Mouse (Mus musculus) gastrocnemius, adult 2 months (tissue): Measurements from ENCODE around the gene Sar1a. TPM values are rescaled to one million over a fixed set of nuclear protein-coding genes. Genes with fewer than 3 reads are reported as not detected.
A peak's percentile ranks its signal among the peaks of the same experiment; 100 is the strongest.

Source experiments
- DNase-seq: peaks from one replicate; pipeline ENCODE4 v3.0.0; 2022
- H3K27ac ChIP-seq: fragments of 200-600 bp; 2 replicates; pipeline ENCODE4 v1.8.1; 2022; ENCODE audit warnings: mild to moderate bottlenecking
- H3K4me3 ChIP-seq: fragments of 200-600 bp; 2 replicates; pipeline ENCODE4 v1.8.1; 2022; ENCODE audit warnings: mild to moderate bottlenecking, moderate library complexity
- CTCF ChIP-seq: fragments of 200-600 bp; IDR thresholded peaks from 2 replicates; pipeline ENCODE4 v1.8.1; 2022; ENCODE audit warnings: antibody characterized with exemption, mild to moderate bottlenecking, moderate library complexity
- intact Hi-C: fragments of 180-260 bp; cut with DNase I; formaldehyde crosslinking; loops from one replicate; pipeline ENCODE4 v1.15.1; 2025
- total RNA-seq, 2 experiments: library from RNA; stranded (reverse); gene quantifications; 2 replicates each; pipeline ENCODE4 v1.2.3; 2021

Gene Sar1a
- total RNA-seq, 2 experiments from 2014 or later: 129 to 145 TPM

DNA sequence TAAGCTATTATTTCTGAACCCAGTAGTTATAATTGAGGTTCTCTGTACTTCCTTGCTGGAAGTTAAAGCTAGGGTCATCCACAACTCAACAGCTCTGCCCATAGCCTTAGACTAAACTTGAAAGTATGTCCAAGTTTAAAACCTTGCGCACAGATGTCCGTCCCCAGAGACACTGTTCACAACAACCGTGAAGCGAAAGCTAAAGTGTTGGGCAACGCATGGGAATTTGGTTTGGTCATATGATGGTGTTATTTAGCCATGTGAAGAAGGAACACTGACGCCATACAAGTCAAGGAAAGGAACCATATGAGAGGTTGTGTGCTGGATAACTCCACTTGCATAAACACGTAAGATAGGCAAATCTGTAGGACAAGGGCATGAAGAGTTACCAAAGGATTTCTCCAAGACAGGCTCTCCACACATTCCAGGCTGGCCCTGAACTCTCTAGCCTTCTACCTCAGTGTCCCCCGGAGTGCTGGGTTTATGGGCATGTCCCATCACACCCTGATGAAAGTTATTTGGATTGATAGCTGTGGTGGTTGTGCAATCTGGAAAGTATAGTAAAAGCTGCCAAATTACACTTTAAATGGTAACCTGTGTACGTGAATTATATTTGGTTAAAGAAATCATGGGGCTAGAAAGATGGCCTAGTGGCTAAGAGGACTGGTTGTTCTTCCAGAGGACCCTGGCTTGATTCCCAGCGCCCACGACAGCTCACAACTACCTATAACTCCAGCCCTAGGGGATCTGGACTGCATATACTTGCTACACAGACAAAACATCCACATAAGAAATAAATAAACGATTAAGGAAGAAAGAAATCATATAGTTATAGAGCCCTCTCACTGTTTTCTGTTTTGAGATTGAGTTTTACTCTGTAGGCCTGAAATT is 37.6 kb downstream of the Sar1a start:
- no peak overlapping the region for H3K4me3 ChIP-seq
- DNase-seq: no peak
- no peak overlapping the region for H3K27ac ChIP-seq
- intact Hi-C loops: loop anchor here (2.0 kb wide), 1 partner anchor 17 kb away; no protein-coding TSS in a partner anchor
- TF ChIP-seq CTCF: no peak

DNA sequence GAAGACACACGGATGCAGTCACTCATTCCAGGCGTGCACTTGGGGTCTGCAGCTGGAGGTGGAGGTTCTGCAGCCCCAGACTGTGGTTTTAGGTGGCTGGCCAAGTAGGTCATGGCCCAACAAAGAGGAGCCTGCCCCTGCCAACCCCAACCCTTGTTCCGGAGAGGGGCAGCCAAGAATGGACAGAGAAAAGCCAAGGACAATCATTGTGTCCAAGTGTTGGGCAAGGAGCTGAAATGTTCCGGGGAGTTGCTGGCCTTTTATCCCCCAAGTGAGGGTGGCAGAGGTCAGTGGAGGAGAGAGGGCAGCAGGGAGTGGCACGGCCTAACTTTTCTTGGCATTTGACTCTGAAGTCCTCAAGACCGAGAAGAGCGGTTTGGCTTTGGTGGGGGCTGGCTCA is 40.2 kb downstream of the Sar1a start:
- intact Hi-C loops: no loop called here
- no peak for DNase-seq
- no peak for TF ChIP-seq CTCF
- Histone ChIP-seq H3K4me3 (no peak overlapping the region), H3K27ac (no peak overlapping the region)

DNA sequence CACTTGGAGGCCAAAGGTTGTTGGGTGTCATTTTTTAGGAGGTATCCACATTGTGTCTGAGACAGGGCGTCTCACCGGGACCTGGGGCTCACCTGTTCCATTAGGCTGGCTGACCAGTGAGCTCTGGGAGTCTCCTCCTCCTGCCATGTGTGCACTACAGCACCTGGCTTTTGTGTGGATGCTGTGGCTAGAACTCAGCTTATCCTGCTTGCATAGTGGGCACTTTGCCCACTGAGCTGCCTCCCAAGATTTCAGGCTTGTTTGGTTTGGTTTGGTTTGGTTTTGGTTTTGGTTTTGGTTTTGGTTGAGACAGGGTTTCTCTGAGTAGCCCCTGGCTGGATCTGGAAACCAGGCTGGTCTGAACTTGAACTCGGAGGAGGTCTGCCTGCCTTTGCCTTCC is 42.1 kb downstream of the Sar1a start:
- no peak overlapping the region for H3K4me3 ChIP-seq

DNA sequence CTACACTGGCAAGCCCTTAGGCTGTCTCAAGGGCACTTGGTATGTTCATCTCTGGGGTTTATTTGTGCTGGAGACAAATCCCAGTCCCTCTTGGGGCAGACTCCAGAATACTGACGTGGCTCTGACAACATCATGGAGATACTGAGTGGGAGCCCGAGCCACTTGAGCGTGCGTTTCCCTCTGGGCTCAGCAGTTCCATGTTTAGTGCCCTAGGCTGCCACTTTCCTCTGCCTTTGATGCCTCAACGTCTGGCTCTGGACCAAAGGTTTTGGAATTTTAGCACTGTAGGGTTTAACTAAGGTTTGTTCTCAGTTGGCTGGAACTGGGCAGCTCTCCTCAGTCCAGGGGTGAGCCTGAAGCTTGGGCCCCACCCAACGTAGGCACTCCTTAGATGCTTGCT is 43.2 kb downstream of the Sar1a start:
- Histone ChIP-seq H3K27ac (no peak overlapping the region), H3K4me3 (no peak overlapping the region)
- intact Hi-C loops: no loop called here
- TF ChIP-seq CTCF: no peak
- no peak for DNase-seq

More for the DNA sequence above, 42.1 kb downstream of the Sar1a start:
- TF ChIP-seq CTCF: no peak
- no peak for DNase-seq
- H3K27ac ChIP-seq: no peak overlapping the region
- intact Hi-C loops: no loop called here

DNA sequence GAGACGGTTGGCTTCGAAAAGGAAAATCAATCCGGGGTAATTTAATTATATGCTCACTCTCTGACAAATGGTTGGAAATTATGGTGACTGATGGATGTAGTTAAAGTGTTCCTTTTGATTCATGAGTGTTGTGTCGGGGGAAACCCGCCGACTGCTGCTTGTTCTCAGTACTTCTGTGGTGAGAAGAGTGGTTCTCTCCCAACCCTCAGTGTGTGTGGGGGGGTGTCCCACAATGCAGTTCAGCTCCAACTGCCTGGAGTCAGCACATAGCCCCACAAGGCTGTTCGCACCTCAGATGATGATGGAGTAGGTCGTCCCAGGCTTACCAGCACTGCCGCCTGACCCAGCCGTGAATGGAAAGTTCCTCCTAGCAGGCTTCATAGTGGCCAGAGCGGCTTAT is 49.1 kb downstream of the Sar1a start:
- Histone ChIP-seq H3K27ac (no peak overlapping the region), H3K4me3 (no peak overlapping the region)
- TF ChIP-seq CTCF: no peak
- DNase-seq: no peak
- intact Hi-C loops: no loop called here

DNA sequence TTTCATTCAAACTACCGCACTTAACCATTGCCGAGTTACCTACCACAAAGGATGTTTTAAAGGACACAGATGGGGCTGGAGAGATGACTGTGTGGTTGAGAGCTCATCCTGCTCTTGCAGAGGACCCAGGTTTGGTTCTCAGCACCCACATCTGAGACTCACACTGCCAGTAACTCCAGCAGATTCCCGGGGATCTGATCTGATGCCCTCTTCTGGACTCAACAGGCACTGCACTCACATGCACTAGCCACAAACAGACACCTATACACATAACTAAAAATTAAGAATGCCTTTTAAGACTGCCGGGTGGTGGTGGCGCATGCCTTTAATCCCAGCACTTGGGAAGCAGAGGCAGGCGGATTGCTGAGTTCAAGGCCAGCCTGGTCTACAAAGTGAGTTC is 50.1 kb downstream of the Sar1a start:
- no peak for TF ChIP-seq CTCF
- intact Hi-C loops: loop anchor here (5.0 kb wide), 1 partner anchor 58 kb away; no protein-coding TSS in a partner anchor
- H3K27ac ChIP-seq: no peak overlapping the region

DNA sequence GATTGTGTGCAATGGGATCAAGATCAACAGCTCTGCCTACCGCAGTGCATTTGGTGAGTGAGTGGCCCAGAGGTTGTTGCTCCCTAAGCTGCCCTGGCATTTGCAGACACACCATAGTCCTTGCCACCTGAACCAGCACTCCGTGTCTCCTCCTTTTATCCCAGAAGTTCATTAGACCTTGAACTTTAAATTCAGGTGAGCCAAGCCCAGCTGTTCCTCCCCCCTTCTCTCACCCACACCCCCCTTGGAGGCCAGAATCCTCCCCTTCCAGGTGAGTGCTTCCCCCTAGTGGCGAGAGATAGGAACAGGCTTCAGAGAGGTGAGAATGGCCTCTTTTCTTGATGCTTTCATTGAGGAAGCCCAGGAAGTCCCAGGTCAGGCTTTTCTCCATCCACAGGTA is 54.3 kb downstream of the Sar1a start:
- Histone ChIP-seq H3K4me3 (no peak overlapping the region), H3K27ac (no peak overlapping the region)
- intact Hi-C loops: loop anchor here (2.0 to 5.0 kb wide), 2 partner anchors 16 to 62 kb away; no protein-coding TSS in a partner anchor
- DNase-seq: no peak
- peak; percentile 92 for TF ChIP-seq CTCF

More for the DNA sequence above, 50.1 kb downstream of the Sar1a start:
- no peak overlapping the region for H3K4me3 ChIP-seq
- no peak for DNase-seq

DNA sequence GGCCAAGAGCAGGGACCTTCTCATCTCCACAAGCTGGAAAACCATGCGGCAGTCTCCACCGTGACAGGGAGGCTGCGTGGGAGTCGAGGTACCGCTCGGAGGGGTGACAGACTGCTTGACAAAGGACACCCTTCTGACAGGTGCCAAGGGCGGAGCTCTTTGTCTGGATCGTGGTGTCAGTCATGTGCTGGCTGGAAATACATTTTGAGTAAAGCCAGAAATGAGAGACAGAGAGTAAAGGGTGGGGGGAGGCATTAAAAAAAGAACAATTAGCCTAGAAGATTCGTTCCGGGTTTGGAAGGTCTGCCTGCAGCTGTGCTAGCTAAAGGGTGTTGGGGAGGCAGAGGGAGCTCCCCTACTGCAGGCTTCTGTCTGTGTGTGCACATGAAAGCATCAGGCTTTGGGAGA is 56.6 kb downstream of the Sar1a start:
- Histone ChIP-seq H3K4me3 (no peak overlapping the region), H3K27ac (no peak overlapping the region)
- no peak for TF ChIP-seq CTCF
- no peak for DNase-seq
- intact Hi-C loops: no loop called here

DNA sequence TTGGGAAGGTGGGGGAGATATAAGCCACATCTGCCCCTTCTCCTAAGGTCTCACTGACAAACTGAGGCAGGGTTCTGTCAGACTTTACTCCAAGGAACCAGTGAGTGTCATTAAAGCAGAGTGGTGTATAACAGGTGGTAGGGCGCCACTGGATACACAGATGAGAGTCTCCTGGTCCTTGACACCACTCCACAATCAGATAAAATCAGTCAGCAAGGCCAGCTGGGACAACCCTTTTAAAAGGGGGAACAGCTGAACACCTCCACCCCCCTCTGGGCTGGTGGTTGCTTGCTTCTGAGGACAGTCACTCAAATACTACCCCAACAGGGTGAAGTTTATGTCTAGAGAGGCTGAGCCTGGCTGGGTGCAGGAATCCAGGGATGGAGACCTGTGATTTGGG is 57.4 kb downstream of the Sar1a start:
- intact Hi-C loops: no loop called here
- Histone ChIP-seq H3K27ac (no peak overlapping the region), H3K4me3 (no peak overlapping the region)
- no peak for TF ChIP-seq CTCF
- no peak for DNase-seq

DNA sequence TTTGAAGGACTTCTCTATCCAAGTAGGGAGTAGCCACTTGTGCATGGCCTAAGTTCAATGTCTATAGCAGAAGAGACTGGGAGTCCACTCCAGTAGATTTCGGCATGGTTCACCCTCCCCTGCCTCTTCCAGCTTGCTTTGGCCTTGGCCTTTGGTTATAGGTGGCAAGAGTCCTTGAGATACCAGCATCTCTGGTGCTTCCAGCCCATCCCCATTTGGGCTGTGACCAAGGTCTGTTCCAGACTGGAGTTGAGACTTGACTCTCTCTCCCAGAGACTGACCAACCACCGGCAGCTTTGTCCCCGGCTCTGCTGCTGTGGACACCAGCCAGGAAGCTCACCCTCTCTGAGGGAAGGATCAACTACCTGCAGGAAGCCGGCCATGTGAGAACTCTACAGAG is 58.0 kb downstream of the Sar1a start:
- H3K4me3 ChIP-seq: no peak overlapping the region
- no peak for DNase-seq
- intact Hi-C loops: no loop called here
- TF ChIP-seq CTCF: no peak
- H3K27ac ChIP-seq: no peak overlapping the region

DNA sequence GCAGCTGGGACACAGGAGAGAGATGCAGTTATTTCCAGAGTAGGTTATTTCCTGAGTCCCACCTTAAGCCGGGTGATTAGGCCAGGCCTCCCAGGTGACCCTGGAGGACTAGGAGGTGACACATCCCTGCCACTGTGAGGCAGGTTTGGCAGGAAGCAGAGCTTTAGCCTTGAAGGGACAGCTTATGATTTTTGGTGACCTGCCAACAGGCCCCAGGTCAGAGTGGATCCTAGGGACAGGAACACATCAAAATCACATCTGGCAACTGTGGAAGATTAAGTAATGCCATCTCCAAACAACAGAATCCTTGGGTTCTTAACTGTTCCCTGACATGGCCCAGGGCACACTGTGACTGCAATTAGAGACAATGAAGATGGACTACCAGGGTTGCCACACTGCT is 61.2 kb downstream of the Sar1a start:
- DNase-seq: no peak
- Histone ChIP-seq H3K4me3 (no peak overlapping the region), H3K27ac (no peak overlapping the region)
- intact Hi-C loops: no loop called here
- no peak for TF ChIP-seq CTCF

DNA sequence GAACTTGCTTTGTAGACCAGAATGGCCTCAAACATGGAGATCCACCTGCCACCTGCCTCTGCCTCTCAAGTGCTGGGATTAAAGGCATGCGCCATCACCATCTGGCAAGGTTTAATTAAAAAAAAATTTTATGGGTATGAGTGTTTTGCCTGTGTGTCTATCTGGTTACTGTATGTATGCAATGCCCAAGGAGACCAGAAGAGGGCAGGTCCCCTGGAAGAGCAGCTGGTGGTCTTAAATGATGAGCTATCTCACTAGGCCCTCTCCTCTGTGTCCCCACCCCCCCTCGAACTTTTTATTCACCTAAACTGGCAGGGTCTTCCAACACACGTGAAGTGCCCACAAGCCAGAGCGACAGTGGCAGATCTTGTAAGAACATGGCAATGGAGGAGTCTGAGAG is 61.8 kb downstream of the Sar1a start:
- Histone ChIP-seq H3K27ac (no peak overlapping the region), H3K4me3 (no peak overlapping the region)
- intact Hi-C loops: no loop called here
- peak; percentile 15; the same call in 1 of the 2 replicates for TF ChIP-seq CTCF
- no peak for DNase-seq

DNA sequence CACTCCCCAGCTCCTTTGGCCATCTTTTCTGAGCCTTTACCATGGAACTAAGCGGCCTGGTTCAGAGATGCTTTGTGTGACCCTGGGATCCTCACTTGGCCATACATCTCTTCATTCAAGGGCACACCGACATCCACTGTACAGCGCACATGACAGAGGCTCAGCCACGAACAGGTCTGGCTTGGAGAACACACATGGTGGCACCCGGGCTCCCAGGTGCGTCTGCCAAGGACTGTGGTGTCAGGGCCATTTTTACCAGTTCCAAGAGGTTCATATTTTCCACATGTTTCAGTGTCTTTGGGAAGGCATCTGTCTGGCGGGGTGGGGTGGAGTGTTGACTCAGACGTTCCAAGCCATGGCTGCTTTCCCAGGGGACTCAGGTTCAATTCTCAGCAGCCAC is 62.2 kb downstream of the Sar1a start:
- DNase-seq: no peak
- Histone ChIP-seq H3K4me3 (no peak overlapping the region), H3K27ac (no peak overlapping the region)
- TF ChIP-seq CTCF: no peak
- intact Hi-C loops: no loop called here

Other genes with a start within 250 kb of the Sar1a start
- 100 to 1,000 TPM; 117 to 161 TPM for gene Eif4ebp2, start 227.6 kb upstream of the Sar1a start, total RNA-seq
- gene Lrrc20, start 204.5 kb upstream of the Sar1a start, total RNA-seq: 100 to 1,000 TPM; 133 to 164 TPM
- gene Npffr1, start 84.8 kb upstream of the Sar1a start, total RNA-seq: under 1 TPM in 1 of 2 experiments, not detected in 1; 0.06 TPM
- gene Ppa1, start 31.7 kb upstream of the Sar1a start, total RNA-seq: 10 to 100 TPM; 48.9 to 61.4 TPM
- 10 to 100 TPM; 12.3 to 14.4 TPM for gene Tysnd1, start 15.2 kb downstream of the Sar1a start, total RNA-seq
- gene Aifm2, start 35.0 kb downstream of the Sar1a start, total RNA-seq: 10 to 100 TPM; 13.9 to 19.7 TPM
- 1 to 10 TPM in 1 of 2 experiments, under 1 TPM in 1; 0.36 to 1.1 TPM for gene H2afy2, start 103.8 kb downstream of the Sar1a start, total RNA-seq